Mouse (Mus musculus) kidney, embryonic 14.5 days (tissue): ENCODE data around the gene Zfp385b. TPM values are rescaled to one million over a fixed set of nuclear protein-coding genes. Genes with fewer than 3 reads are reported as not detected.

ENCODE experiments used
- ATAC-seq: fragments of 200-750 bp; cut with Nextera tagmentation; 2 replicates; pipeline ENCODE4 v1.8.0; 2017; ENCODE audit warnings: moderate number of reproducible peaks, mild to moderate bottlenecking, moderate TSS enrichment, moderate library complexity; ENCODE audit not compliant: low FRiP score, low TSS enrichment
- H3K27ac ChIP-seq: fragments of 300-500 bp; sonication (generic); 2 replicates; pipeline ENCODE4 v1.5.1; 2014; ENCODE audit warnings: low read depth, mild to moderate bottlenecking, low read length, moderate library complexity, mixed read lengths
- H3K27me3 ChIP-seq: fragments of 300-500 bp; sonication (generic); 2 replicates; pipeline ENCODE4 v1.6.1; 2014; ENCODE audit warnings: mild to moderate bottlenecking, low read length; ENCODE audit not compliant: control insufficient read depth, insufficient read depth
- H3K36me3 ChIP-seq: fragments of 300-500 bp; sonication (generic); 2 replicates; pipeline ENCODE4 v1.6.1; 2014; ENCODE audit warnings: low read length, mixed read lengths; ENCODE audit not compliant: control insufficient read depth, insufficient read depth
- H3K4me1 ChIP-seq: fragments of 300-500 bp; sonication (generic); 2 replicates; pipeline ENCODE4 v1.6.1; 2014; ENCODE audit warnings: low read length, mixed read lengths; ENCODE audit not compliant: control insufficient read depth, insufficient read depth
- H3K4me2 ChIP-seq: fragments of 300-500 bp; sonication (generic); replicated peaks from 2 replicates; pipeline ENCODE4 v1.6.1; 2014; ENCODE audit warnings: low read depth, mild to moderate bottlenecking, low read length
- H3K4me3 ChIP-seq: fragments of 300-500 bp; sonication (generic); 2 replicates; pipeline ENCODE4 v1.5.1; 2014; ENCODE audit warnings: mild to moderate bottlenecking, low read length
- H3K9ac ChIP-seq: fragments of 300-500 bp; sonication (generic); 2 replicates; pipeline ENCODE4 v1.6.1; 2014; ENCODE audit warnings: low read depth, mild to moderate bottlenecking, low read length, moderate library complexity
- H3K9me3 ChIP-seq: fragments of 300-500 bp; sonication (generic); 2 replicates; pipeline ENCODE4 v1.6.1; 2016; ENCODE audit warnings: low read length; ENCODE audit not compliant: control insufficient read depth
- WGBS: fragments of 180-500 bp; shearing (Covaris S2); extraction: QIAGEN DNeasy Blood & Tissue Kit; methylation state at CpG from one replicate; pipeline ENCODE4 v1.1.7; 2014; 5-methylcytosine and 5-hydroxymethylcytosine counted together
- polyA plus RNA-seq: library from polyadenylated mRNA; unstranded; fragments of >200 nt; fragmentation: Nextera tagmentation; extraction: Ambion mirVana; gene quantifications from 2 replicates; pipeline ENCODE4 v1.2.1, GENCODE M21; 2014

The Zfp385b gene
- polyA plus RNA-seq, 1 experiment from 2014 or later: 7.1 TPM

DNA sequence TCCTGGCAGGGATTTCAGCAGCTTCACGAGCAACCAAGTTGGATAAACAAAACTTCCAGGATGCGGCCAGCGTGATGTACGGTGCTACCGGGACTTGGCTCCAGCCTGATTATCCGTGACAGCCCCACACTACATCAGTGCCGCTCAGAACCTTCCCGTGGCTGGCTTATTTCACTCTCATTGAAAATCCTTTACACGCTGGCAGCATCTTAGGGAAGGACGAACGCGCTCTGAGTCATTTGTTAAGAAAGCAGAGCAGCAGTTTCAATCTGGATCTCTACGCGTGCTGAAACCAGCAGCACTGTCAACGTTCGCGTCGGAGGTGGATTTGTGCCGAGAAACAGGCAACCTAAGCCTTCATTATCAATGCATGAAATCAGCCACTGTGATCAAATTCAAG is 116.4 kb downstream of the Zfp385b start:
- no peaks in the 10 kb centered on the region for H3K9me3 ChIP-seq
- H3K27me3 ChIP-seq: peaks cover 3% of the 10 kb centered on the region; the same call in 1 of the 2 replicates
- H3K4me2 ChIP-seq: peak overlapping the region; percentile 50
- no peak for ATAC-seq
- H3K4me1 ChIP-seq: no peaks in the 10 kb centered on the region
- H3K4me3 ChIP-seq: peak overlapping the region; percentile 11; the same call in 1 of the 2 replicates
- no peak overlapping the region for H3K9ac ChIP-seq
- 25% methylated on average over 19 of the region's 19 CpGs for WGBS
- no peak overlapping the region for H3K27ac ChIP-seq
- H3K36me3 ChIP-seq: no peaks in the 10 kb centered on the region

DNA sequence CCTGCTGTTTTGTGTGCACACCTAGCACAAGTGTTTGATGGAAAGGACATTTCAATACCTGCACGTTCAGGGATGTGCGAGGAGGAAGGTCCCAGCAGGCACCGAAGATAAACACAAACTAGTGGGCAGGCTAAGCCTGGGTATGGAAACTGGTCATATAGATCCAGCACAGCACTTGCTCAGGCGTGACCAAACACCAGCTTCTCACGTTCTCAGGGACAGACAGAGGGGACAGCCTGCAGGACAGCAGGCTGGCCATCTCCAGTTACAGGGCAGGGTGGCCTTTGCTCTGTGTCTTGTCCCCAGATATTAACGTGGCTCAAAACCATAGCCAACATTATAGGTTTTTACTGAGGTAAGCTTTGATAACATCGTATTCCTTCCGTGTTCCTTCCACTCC is 128.3 kb downstream of the Zfp385b start:
- no peaks in the 10 kb centered on the region for H3K9me3 ChIP-seq
- H3K36me3 ChIP-seq: no peaks in the 10 kb centered on the region
- WGBS: 55% methylated on average over 8 of the region's 8 CpGs
- H3K9ac ChIP-seq: no peak overlapping the region
- H3K4me3 ChIP-seq: no peak overlapping the region
- H3K4me2 ChIP-seq: no peak overlapping the region
- H3K4me1 ChIP-seq: no peaks in the 10 kb centered on the region
- H3K27me3 ChIP-seq: no peaks in the 10 kb centered on the region
- no peak for ATAC-seq
- H3K27ac ChIP-seq: no peak overlapping the region

DNA sequence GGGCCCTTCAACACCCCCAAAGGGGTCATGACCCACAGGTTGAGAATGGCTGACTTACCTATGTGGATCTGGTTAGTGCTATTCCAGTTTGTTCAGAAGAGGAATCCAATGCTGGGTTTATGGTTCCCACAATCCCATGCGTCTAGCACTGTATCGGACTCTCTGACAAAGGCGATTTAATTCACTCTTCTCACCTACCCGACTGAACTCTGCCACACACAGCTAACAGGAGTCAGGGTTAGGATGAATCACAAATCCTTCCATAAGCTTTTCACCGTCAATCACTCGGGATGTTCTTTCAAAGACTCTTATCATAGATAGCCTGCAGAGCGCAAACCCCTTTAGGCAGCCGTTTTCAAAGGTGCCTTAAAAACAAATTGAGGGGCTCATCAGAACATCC is 129.1 kb downstream of the Zfp385b start:
- H3K4me1 ChIP-seq: no peaks in the 10 kb centered on the region
- H3K36me3 ChIP-seq: no peaks in the 10 kb centered on the region
- no peak for ATAC-seq
- 83% methylated on average over 8 of the region's 8 CpGs for WGBS
- H3K4me2 ChIP-seq: no peak overlapping the region
- H3K4me3 ChIP-seq: no peak overlapping the region
- no peak overlapping the region for H3K9ac ChIP-seq
- H3K27ac ChIP-seq: no peak overlapping the region
- no peaks in the 10 kb centered on the region for H3K9me3 ChIP-seq
- H3K27me3 ChIP-seq: no peaks in the 10 kb centered on the region

DNA sequence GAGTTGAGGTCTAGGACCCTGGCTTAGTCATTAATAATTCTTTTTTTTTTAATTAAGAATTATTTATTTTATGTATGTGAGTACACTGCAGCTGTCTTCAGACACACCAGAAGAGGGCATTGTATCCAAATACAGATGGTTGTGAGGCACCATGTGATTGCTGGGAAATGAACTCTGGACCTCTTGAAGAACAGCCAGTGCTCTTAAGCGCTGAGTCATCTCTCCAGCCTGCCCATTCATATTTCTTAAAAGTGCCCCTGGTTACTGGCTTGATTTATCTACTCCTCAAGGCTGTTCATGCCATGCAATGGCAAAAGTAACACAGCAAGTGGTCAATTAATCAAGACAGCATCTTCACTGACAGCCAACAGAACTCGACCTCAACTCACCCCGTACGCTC is 130.8 kb downstream of the Zfp385b start:
- no peaks in the 10 kb centered on the region for H3K9me3 ChIP-seq
- H3K36me3 ChIP-seq: no peaks in the 10 kb centered on the region
- H3K4me1 ChIP-seq: no peaks in the 10 kb centered on the region
- H3K4me3 ChIP-seq: no peak overlapping the region
- no peak for ATAC-seq
- H3K4me2 ChIP-seq: no peak overlapping the region
- no peaks in the 10 kb centered on the region for H3K27me3 ChIP-seq
- no peak overlapping the region for H3K27ac ChIP-seq
- WGBS: 50% methylated on average over 4 of the region's 4 CpGs
- H3K9ac ChIP-seq: no peak overlapping the region

DNA sequence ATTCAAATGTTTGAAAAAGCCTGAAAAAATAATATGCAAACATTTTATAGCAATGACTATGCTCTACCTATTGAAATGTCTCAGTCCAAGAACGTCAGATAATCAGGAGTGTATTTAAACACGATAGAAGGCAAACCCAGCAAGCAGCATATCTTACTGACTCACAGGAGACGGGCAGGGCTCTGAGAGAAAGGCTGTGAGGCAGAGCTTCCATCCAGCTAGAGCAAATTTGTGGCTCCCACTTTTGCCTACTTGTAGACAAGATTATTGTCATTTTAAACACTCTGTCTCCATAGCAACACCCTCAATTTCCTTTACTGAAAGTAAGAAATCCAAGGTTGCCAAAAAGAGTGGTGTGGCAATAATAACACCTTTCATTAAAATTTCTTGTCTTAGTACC is 135.4 kb downstream of the Zfp385b start:
- ATAC-seq: no peak
- Histone ChIP-seq H3K4me3 (no peak overlapping the region), H3K27ac (no peak overlapping the region), H3K27me3 (no peaks in the 10 kb centered on the region), H3K36me3 (no peaks in the 10 kb centered on the region), H3K9ac (no peak overlapping the region), H3K4me1 (no peaks in the 10 kb centered on the region), H3K4me2 (no peak overlapping the region), H3K9me3 (no peaks in the 10 kb centered on the region)
- whole genome bisulfite sequencing: 88% methylated on average over 3 of the region's 3 CpGs

DNA sequence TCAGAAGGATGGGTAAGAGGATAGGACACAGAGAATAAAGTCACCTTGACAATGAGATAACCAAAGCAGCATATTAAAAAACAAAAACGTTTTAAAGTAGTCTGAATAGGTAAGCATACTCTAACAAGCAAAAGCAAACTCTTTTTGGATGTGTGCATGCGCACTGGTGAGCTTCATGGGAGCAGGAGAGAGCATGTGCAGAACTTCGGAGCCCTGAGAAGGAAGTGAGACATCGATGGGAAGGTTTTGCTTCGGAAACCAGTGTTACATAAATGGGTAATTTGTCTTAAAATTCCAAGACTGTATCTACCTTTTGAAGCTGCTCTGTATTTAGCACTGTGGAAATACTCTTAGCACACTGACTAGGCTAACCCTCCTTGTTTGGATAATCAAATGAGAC is 137.2 kb downstream of the Zfp385b start:
- no peaks in the 10 kb centered on the region for H3K27me3 ChIP-seq
- H3K4me1 ChIP-seq: no peaks in the 10 kb centered on the region
- no peaks in the 10 kb centered on the region for H3K9me3 ChIP-seq
- no peak for ATAC-seq
- no peaks in the 10 kb centered on the region for H3K36me3 ChIP-seq
- no peak overlapping the region for H3K27ac ChIP-seq
- 85% methylated on average over 5 of the region's 5 CpGs for WGBS
- H3K4me2 ChIP-seq: no peak overlapping the region
- H3K4me3 ChIP-seq: no peak overlapping the region
- no peak overlapping the region for H3K9ac ChIP-seq

DNA sequence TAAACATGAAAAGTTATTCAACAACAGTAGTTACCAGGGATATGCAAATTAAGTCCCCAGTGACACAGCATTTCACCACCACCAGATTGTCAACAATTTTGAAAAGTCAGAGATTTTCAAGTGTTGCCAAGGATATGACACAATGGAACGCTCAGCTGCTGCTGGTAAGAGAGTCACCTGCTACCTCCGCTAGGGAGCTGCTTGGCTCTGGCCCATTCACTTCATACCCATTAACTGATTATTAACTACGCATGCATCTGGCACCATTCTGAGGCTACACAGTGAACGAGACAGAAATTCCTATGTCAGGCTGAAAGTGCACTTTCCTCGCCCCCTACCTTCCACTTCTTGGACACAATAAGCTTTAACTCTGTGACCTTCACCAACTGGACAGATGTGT is 137.7 kb downstream of the Zfp385b start:
- 83% methylated on average over 5 of the region's 5 CpGs for WGBS
- Histone ChIP-seq H3K4me3 (no peak overlapping the region), H3K9ac (no peak overlapping the region), H3K36me3 (no peaks in the 10 kb centered on the region), H3K27ac (no peak overlapping the region), H3K27me3 (no peaks in the 10 kb centered on the region), H3K4me1 (no peaks in the 10 kb centered on the region), H3K9me3 (no peaks in the 10 kb centered on the region), H3K4me2 (no peak overlapping the region)
- ATAC-seq: no peak

DNA sequence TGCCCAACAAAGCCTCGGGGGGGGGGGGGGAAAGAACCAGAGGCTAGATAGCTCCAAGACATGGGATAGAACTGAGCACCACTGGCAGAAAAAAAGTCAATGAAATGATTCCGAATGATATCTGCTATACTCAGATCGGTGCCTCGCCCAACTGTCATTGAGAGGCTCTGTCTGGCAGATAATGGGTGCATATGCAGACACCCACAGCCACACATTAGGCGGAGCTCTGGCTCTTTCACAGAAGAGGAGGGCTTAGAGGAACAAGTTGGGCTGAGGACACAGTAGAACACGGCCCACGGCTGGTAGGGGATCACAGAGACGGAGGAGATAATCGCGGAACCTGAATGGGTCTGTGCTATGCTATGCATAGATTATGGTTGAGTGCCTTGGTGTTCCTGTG is 145.7 kb downstream of the Zfp385b start:
- Histone ChIP-seq H3K4me3 (no peak overlapping the region), H3K4me2 (no peak overlapping the region), H3K36me3 (no peaks in the 10 kb centered on the region), H3K27me3 (no peaks in the 10 kb centered on the region), H3K9me3 (no peaks in the 10 kb centered on the region), H3K27ac (no peak overlapping the region), H3K4me1 (no peaks in the 10 kb centered on the region), H3K9ac (no peak overlapping the region)
- 88% methylated on average over 10 of the region's 10 CpGs for WGBS
- no peak for ATAC-seq

DNA sequence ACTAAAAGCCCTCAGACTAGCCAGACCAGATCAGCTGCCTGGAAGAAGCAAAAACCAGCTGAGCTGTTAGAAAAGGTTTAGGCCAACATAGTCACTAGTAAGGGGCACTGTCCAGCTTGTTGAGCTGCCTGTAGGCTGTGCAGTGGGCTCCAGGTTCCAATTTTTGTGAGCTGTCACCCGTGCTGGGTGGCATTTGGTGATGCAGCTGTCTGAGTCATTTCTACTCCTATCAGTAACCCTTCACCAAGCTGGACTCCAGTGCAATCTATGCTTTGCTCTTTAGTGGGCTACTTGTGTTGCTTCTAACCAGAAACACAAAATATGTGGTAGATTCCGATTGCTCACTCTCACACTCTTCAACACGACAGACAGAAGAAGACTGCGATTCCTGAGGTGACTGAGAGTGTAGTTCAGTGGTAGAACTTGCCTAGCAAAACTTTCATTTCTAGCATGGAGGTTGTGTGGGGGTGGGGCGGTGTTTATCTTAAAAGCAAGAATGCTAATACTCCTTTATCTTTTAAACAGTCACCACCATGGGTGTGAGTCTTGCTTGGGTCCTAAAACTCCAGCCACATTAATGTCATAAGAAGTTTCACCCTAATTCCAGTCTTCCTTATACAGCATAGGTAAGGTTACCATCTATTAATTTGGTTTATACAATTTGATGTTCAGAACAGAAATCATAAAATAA is 147.1 kb downstream of the Zfp385b start:
- Histone ChIP-seq H3K4me2 (no peak overlapping the region), H3K9me3 (no peaks in the 10 kb centered on the region), H3K4me1 (no peaks in the 10 kb centered on the region), H3K27me3 (no peaks in the 10 kb centered on the region), H3K4me3 (no peak overlapping the region), H3K36me3 (no peaks in the 10 kb centered on the region), H3K27ac (no peak overlapping the region), H3K9ac (no peak overlapping the region)
- WGBS: 90% methylated on average over 5 of the region's 5 CpGs
- no peak for ATAC-seq
